Mouse (Mus musculus): ENCODE measurements at regions not wholly inside any gene's neighbourhood (a gene's known extent, or its start where the extent isn't known, plus 50 kb on each side); places are given as distances from the start of the nearest gene placed in this dataset.

- WGBS = 14% methylated on average over 3 of the region's 3 CpGs
- no peaks in the 10 kb centered on the region for H3K9me3 ChIP-seq (replicated peaks; ENCODE audit: control insufficient read depth, low read length)
- H3K36me3 ChIP-seq (replicated peaks; ENCODE audit: control insufficient read depth, insufficient read depth, low read length) = no peaks in the 10 kb centered on the region
- TF ChIP-seq EP300 (IDR thresholded peaks at IDR 0.05; ENCODE audit: low read depth) (no peak), CTCF (IDR thresholded peaks at IDR 0.05; ENCODE audit: low read depth) (no peak)
- no peak overlapping the region for H3K9ac ChIP-seq (replicated peaks; ENCODE audit: low read depth, low read length)
- peak; percentile 89 for ATAC-seq (ENCODE audit: insufficient read depth, low read depth)
- no peak overlapping the region for H3K4me2 ChIP-seq (ENCODE audit: low read depth, low read length)
- H3K27ac ChIP-seq (ENCODE audit: low read depth) = peak overlapping the region; percentile 2; the same call in 1 of the 2 replicates
- no peaks in the 10 kb centered on the region for H3K27me3 ChIP-seq (ENCODE audit: control insufficient read depth, insufficient read depth, low read length)
- peaks cover 14% of the 10 kb centered on the region; the same call in 1 of the 2 replicates for H3K4me1 ChIP-seq (ENCODE audit: control insufficient read depth, insufficient read depth)
- no peak overlapping the region for H3K4me3 ChIP-seq (ENCODE audit: low read depth, low read length)
- peak; percentile 61 for DNase-seq (ENCODE audit: low spot score)
Measured at GRCm38 (mm10) chr1:105179371-105179823, 177.1 kb downstream of the Rnf152 start.

- Histone ChIP-seq H3K9ac (replicated peaks; ENCODE audit: low read depth, low read length) (no peak overlapping the region), H3K4me3 (ENCODE audit: low read depth, low read length) (no peak overlapping the region), H3K9me3 (replicated peaks; ENCODE audit: control insufficient read depth, low read length) (no peaks in the 10 kb centered on the region), H3K36me3 (replicated peaks; ENCODE audit: control insufficient read depth, insufficient read depth, low read length) (no peaks in the 10 kb centered on the region), H3K4me1 (ENCODE audit: control insufficient read depth, insufficient read depth) (peaks cover 14% of the 10 kb centered on the region; the same call in 1 of the 2 replicates), H3K27ac (ENCODE audit: low read depth) (no peak overlapping the region), H3K4me2 (ENCODE audit: low read depth, low read length) (no peak overlapping the region), H3K27me3 (ENCODE audit: control insufficient read depth, insufficient read depth, low read length) (no peaks in the 10 kb centered on the region)
- WGBS = 60% methylated on average over 6 of the region's 6 CpGs
- TF ChIP-seq CTCF (IDR thresholded peaks at IDR 0.05; ENCODE audit: low read depth) = no peak
- no peak for TF ChIP-seq EP300 (IDR thresholded peaks at IDR 0.05; ENCODE audit: low read depth)
- no peak for DNase-seq (ENCODE audit: low spot score)
- ATAC-seq (ENCODE audit: insufficient read depth, low read depth) = no peak
Measured at GRCm38 (mm10) chr1:105178773-105179172, 177.7 kb downstream of the Rnf152 start.

DNA sequence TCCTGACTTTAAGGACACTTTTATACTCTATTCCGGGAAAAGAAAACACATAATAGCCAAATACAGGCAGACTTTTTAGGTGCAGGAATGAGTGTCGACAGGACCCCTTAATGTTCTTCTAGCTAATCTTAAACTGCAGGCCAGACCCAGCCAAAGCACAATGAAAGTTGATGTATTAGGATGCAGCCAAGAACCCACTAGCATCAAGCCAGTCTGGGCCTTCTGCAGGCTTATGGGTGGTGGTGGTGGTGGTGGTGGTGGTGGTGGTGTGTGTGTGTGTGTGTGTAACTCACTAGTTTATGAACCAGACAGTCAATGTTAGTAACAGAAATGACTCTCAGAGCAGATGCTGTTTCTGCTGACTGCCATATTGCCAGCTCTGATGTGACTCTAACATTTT, 178.6 kb downstream of the Rnf152 start:
- peaks cover 14% of the 10 kb centered on the region; the same call in 1 of the 2 replicates for H3K4me1 ChIP-seq (ENCODE audit: control insufficient read depth, insufficient read depth)
- TF ChIP-seq CTCF (IDR thresholded peaks at IDR 0.05; ENCODE audit: low read depth) (no peak), EP300 (IDR thresholded peaks at IDR 0.05; ENCODE audit: low read depth) (no peak)
- DNase-seq (ENCODE audit: low spot score) (no peak), ATAC-seq (ENCODE audit: insufficient read depth, low read depth) (no peak)
- no peak overlapping the region for H3K9ac ChIP-seq (replicated peaks; ENCODE audit: low read depth, low read length)
- no peaks in the 10 kb centered on the region for H3K36me3 ChIP-seq (replicated peaks; ENCODE audit: control insufficient read depth, insufficient read depth, low read length)
- no peaks in the 10 kb centered on the region for H3K9me3 ChIP-seq (replicated peaks; ENCODE audit: control insufficient read depth, low read length)
- no peaks in the 10 kb centered on the region for H3K27me3 ChIP-seq (ENCODE audit: control insufficient read depth, insufficient read depth, low read length)
- no peak overlapping the region for H3K4me3 ChIP-seq (ENCODE audit: low read depth, low read length)
- H3K4me2 ChIP-seq (ENCODE audit: low read depth, low read length) = no peak overlapping the region
- H3K27ac ChIP-seq (ENCODE audit: low read depth) = peak overlapping the region; percentile 20; the same call in 1 of the 2 replicates
- WGBS = 53% methylated on average over 2 of the region's 2 CpGs

GRCm38 (mm10) chr1:105177015-105177762, 179.3 kb downstream of the Rnf152 start:
- Histone ChIP-seq H3K4me3 (ENCODE audit: low read depth, low read length) (no peak overlapping the region), H3K36me3 (replicated peaks; ENCODE audit: control insufficient read depth, insufficient read depth, low read length) (no peaks in the 10 kb centered on the region), H3K9me3 (replicated peaks; ENCODE audit: control insufficient read depth, low read length) (no peaks in the 10 kb centered on the region), H3K4me1 (ENCODE audit: control insufficient read depth, insufficient read depth) (peaks cover 14% of the 10 kb centered on the region; the same call in 1 of the 2 replicates), H3K27me3 (ENCODE audit: control insufficient read depth, insufficient read depth, low read length) (no peaks in the 10 kb centered on the region), H3K27ac (ENCODE audit: low read depth) (no peak overlapping the region), H3K4me2 (ENCODE audit: low read depth, low read length) (no peak overlapping the region), H3K9ac (replicated peaks; ENCODE audit: low read depth, low read length) (no peak overlapping the region)
- DNase-seq (ENCODE audit: low spot score) = no peak
- 81% methylated on average over 10 of the region's 10 CpGs for WGBS
- TF ChIP-seq CTCF (IDR thresholded peaks at IDR 0.05; ENCODE audit: low read depth) (no peak), EP300 (IDR thresholded peaks at IDR 0.05; ENCODE audit: low read depth) (no peak)
- no peak for ATAC-seq (ENCODE audit: insufficient read depth, low read depth)

GRCm38 (mm10) chr1:105170979-105171378, 185.5 kb downstream of the Rnf152 start:
- no peak overlapping the region for H3K4me2 ChIP-seq (ENCODE audit: low read depth, low read length)
- H3K4me1 ChIP-seq (ENCODE audit: control insufficient read depth, insufficient read depth) = no peaks in the 10 kb centered on the region
- H3K4me3 ChIP-seq (ENCODE audit: low read depth, low read length) = no peak overlapping the region
- TF ChIP-seq EP300 (IDR thresholded peaks at IDR 0.05; ENCODE audit: low read depth) (no peak), CTCF (IDR thresholded peaks at IDR 0.05; ENCODE audit: low read depth) (no peak)
- ATAC-seq (ENCODE audit: insufficient read depth, low read depth) (no peak), DNase-seq (ENCODE audit: low spot score) (no peak)
- H3K9ac ChIP-seq (replicated peaks; ENCODE audit: low read depth, low read length) = no peak overlapping the region
- WGBS = 68% methylated on average over 1 of the region's 1 CpGs
- H3K27ac ChIP-seq (ENCODE audit: low read depth) = no peak overlapping the region
- H3K27me3 ChIP-seq (ENCODE audit: control insufficient read depth, insufficient read depth, low read length) = no peaks in the 10 kb centered on the region
- no peaks in the 10 kb centered on the region for H3K9me3 ChIP-seq (replicated peaks; ENCODE audit: control insufficient read depth, low read length)
- H3K36me3 ChIP-seq (replicated peaks; ENCODE audit: control insufficient read depth, insufficient read depth, low read length) = no peaks in the 10 kb centered on the region
